Mouse (Mus musculus): ENCODE data around the gene Cdk5. TPM values are rescaled to one million over a fixed set of nuclear protein-coding genes. Genes with fewer than 3 reads are reported as not detected.

Cdk5 gene
- polyA plus RNA-seq (2017; shearing (Covaris generic)), result 86.4 TPM

DNA sequence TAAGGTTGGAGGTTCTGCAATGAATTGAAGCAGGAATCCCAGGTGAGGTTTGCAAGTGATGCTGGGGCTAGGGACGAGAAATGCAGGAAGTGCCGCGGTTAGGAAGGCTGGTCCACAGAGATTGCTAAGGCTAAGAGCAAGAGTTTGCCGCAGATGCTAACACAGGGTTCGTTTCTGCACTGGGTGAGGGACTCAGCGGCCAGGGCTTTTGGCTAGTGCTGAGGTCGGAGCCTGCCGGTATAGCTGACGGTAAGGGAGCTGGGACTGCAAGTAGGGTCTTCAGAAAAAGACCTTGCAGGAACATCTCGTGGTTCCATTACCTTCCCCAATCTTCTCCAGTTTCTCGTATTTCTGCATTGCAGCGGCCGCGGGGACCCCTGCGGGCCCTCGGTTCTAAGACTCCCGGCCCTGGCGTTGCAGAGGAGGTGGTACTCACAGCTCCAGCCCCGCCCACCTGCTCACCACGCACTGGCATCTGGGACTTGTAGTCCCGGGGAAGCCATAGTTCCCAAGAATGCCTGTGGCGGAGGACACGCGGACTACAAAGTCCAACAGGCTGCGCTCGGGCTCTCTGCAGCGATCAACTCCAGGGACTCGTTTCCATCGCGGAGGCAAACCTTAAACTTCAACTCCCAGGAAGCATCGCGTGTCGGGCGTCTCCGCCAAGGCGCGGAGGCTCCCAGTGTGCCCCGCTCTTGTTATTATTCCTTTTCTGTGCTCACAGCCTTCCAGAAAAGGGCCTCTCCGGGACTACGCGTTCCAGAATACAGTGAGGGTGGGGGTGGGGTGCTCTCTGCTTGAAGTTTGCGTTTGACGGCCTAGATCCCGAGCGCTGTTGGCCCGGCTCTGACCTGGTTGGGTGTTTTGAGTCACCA, at the start of gene Cdk5, which contains the start of gene Slc4a2:
Gene Cdk5 (minus strand): TSS at position 402 of the 875 bp plus-strand sequence.
Gene Slc4a2 (plus strand): TSS at position 709 of the 875 bp plus-strand sequence.

GRCm38 (mm10) chr5:24452030-24452690, 28.8 kb upstream of the Cdk5 start, which contains the start of gene Agap3:
Agap3 (plus strand) TSS chr5:24452177.

GRCm38 (mm10) chr5:24447624-24448298, 24.4 kb upstream of the Cdk5 start, which contains the start of gene Tmub1:
Tmub1 (minus strand) TSS chr5:24447854.

DNA sequence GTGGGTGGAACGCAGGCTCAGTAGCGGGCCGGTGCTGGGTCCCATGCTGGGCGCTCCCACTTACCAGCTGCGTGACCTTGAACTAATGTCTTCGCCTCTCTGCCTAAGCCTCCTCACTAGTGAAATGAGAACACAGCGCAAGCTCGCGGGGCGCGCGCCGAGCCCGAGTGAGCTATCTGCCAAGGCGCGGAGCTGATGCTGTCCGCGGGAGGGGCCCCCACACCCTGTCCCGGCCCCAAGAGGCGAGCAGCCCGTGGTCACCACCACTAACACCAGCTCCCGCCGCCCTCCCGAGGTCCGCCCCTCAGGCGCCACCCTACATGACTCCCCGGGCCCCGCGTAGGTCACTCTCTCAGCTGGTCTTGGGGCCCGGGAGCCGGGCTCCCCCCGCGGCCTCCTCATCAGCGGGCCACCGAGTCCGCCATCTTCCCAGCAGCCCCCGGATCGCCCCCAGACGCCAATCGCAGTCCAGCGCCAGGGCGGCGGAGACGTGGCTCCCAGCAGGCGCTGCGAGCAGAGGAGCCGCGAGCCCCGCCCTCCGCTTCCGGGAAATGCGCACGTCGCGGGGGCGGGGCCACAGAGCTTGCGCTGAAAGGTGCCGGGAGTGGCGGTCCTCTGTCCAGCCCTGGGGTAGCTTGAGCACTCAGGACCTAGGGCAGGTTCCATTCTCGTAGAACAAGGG, 21.6 kb upstream of the Cdk5 start, which contains the start of gene Fastk:
Gene Fastk (minus strand): TSS at position 542 of the 682 bp plus-strand sequence.

DNA sequence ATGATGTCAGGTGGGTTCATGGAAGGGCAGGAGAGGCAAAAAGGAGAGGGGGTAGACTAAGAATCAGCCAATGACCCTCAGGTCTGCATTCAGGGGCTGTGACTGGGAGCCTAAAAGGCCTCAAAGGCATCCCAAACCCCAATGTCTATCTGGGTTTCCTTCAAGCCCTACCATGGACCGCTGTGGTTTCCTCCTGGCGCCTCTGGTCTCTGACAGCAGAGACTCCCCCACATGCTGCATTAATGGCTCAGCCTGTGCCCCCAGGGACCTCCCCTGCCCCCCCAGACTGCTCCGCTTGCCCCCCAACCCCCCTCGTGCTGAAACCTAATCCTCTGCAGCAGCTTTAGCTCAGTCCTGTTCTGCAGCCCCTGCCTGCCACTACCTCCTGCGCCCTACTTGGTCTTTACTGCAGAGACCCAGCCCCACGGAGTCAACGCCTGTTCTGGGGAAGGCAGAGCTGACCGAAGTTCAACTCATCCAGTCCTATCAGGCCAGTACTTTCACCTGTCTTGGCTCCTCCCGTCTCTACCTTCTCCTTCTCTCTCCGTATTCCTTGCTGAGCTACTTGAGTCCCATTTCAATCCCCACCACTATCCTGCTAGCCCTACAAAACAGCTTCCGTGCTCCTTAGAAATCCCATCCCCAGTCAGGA, 10.2 kb downstream of the Cdk5 start, which contains the start of gene Asic3:
Gene Asic3 (plus strand): TSS at position 351 of the 652 bp plus-strand sequence.

DNA sequence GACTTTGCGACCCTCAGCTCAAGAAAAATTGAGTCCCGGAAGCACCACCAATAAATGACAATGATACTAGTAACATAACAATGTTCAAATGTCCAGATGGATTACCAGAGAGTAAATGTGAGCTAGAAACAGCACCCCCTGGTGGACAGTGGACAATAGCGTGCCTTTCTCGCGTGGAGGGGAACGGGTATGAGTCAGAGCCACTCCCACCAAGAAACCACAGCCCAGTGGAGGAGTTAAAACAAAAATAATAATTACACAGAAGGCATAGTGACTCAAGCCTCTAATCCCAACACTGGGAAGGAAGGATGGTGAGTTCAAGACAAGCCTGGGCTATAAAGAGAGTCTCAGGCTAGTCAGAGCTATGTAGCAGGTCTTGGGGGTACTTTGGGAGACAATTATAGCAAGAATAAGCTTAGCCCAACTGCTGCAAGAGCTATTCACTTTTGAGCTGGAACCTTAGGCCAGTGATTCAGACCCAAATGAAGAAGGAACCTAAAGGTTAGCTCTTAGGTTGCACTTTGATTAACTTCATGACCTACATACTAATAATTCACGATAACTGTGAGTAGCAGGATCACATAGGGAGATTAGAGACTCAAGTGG, 29.8 kb downstream of the Cdk5 start, which contains the start of gene Abcb8:
Gene Abcb8 (plus strand): TSS at position 272 of the 606 bp plus-strand sequence.

DNA sequence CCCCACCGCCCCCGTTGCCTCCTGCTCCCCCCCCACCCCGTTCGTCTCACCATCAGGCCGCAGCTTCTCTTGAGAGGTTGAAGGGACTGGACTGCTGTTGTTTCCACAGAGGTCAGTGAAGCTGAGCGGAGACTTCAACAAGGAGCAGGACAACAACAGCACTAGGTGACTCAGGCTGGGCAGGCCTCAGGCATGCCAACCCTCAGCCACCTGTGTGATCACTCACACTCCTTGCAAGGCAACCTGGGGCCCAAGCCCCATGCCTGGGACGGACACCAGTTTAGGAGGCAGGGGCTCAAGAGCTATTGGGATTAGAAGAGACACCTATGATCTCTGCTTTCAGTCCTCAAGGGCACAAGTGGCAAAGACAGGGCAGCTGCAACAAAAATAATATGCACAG, 31.5 kb downstream of the Cdk5 start, which contains the start of gene Atg9b:
Gene Atg9b (minus strand): TSS at position 280 of the 400 bp plus-strand sequence.

Other genes starting within 250 kb of the Cdk5 start
- 4.6 TPM for gene Kcnh2, start 71.9 kb downstream of the Cdk5 start, polyA plus RNA-seq (2017; shearing (Covaris generic))
- gene Nos3, start 58.7 kb downstream of the Cdk5 start, polyA plus RNA-seq (2017; shearing (Covaris generic)), result 0.23 TPM
- 2.3 TPM for gene Atg9b, start 31.4 kb downstream of the Cdk5 start, polyA plus RNA-seq (2017; shearing (Covaris generic))
- gene Abcb8, start 29.9 kb downstream of the Cdk5 start, polyA plus RNA-seq (2017; shearing (Covaris generic)), result 26.2 TPM
- gene Asic3, start 10.1 kb downstream of the Cdk5 start, polyA plus RNA-seq (2017; shearing (Covaris generic)), result 0.24 TPM
- gene Slc4a2, start 307 bp upstream of the Cdk5 start, polyA plus RNA-seq (2017; shearing (Covaris generic)), result 39.5 TPM
- 149 TPM for gene Fastk, start 21.8 kb upstream of the Cdk5 start, polyA plus RNA-seq (2017; shearing (Covaris generic))
- gene Tmub1, start 24.3 kb upstream of the Cdk5 start, polyA plus RNA-seq (2017; shearing (Covaris generic)), result 75.8 TPM
- 76.9 TPM for gene Agap3, start 28.6 kb upstream of the Cdk5 start, polyA plus RNA-seq (2017; shearing (Covaris generic))
- not detected for gene Gbx1, start 103.7 kb upstream of the Cdk5 start, polyA plus RNA-seq (2017; shearing (Covaris generic))
- gene Asb10, start 117.4 kb upstream of the Cdk5 start, polyA plus RNA-seq (2017; shearing (Covaris generic)), result not detected
- not detected for gene 4931409K22Rik, start 133.3 kb upstream of the Cdk5 start, polyA plus RNA-seq (2017; shearing (Covaris generic))
- 82.9 TPM for gene Abcf2, start 153.9 kb upstream of the Cdk5 start, polyA plus RNA-seq (2017; shearing (Covaris generic))
- gene Chpf2, start 163.2 kb upstream of the Cdk5 start, polyA plus RNA-seq (2017; shearing (Covaris generic)), result 34.1 TPM
- gene Smarcd3, start 200.9 kb upstream of the Cdk5 start, polyA plus RNA-seq (2017; shearing (Covaris generic)), result 2.3 TPM

Measured in CD4-positive, CD25-positive, alpha-beta regulatory T cell (primary cell).